Mouse (Mus musculus) heart, adult 11 months (tissue): ENCODE results near the gene Pabpc6.

Source experiments
- DNase-seq: peaks from one replicate; pipeline ENCODE4 v3.0.0; 2022

The Pabpc6 gene

DNA sequence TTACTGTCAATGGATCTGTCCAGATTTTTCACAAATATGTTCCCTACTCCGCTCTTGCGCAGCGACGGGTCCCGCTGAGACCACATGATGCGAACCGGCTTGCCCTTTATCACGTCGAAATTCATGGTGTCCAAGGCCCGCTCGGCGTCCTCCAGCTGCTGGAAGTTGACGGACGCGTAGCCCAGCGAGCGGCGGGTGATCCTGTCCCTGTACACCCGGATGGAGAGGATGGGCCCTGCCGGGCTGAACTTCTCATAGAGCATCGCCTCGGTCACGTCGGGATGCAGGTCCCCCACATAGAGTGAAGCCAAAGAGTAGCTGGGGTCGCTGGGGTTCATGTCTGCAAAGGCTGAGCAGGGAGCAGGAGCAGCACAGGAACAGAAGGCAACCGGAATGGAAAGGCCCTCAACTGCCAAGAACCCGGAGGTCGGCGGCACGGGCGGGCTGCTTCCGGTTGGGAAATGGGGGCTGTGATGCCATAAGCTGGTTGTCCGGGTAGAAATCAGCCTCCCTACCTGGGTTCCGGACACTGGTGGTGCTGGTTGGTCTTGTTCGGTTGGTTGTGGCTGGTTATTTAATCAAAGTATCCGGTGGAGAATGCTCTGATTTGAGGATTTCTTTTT is at the start of gene Pabpc6:
Gene Pabpc6 (minus strand): TSS at position 435 of the 623 bp plus-strand sequence.
- DNase-seq = peak; percentile 79

DNA sequence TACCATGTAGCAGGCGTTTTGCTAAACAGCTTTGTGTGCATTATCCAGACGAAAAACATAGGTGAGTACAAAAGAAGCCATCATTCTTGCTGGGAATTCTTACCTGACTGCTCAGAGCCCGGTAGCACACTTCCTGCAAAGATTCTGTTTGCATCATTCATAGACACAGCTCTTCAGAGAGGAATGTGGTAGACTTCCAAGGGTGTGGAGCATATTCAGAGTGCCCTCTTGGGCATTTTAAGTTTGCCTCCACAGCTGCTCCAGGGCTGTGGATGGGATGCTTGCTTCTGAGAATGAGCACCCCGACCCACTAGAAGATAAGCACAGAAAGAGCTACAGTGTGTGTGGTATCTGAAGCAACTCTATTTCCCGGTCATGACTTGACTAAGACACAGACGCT is 41.4 kb upstream of the Pabpc6 start:
- peak; percentile 63 for DNase-seq

DNA sequence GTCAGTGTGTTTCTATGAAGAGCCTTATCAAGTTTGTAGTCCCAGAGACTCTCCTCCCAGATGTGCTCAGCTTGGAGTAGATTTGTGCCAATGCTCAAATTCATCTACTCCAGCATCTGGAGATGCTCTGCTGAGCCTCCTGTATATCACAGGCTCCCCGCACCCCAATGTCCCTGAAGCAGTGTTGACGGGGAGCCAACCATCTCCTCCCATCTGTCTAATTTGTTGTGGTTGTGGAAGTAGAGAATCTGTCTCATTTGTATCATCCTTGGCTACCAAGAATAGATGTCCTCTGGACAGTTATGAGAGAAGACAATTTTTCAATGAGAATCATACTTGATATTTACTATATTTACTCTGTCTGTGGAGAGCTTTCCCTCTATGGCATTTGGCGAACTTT is 39.4 kb upstream of the Pabpc6 start:
- DNase-seq = peak; percentile 39

DNA sequence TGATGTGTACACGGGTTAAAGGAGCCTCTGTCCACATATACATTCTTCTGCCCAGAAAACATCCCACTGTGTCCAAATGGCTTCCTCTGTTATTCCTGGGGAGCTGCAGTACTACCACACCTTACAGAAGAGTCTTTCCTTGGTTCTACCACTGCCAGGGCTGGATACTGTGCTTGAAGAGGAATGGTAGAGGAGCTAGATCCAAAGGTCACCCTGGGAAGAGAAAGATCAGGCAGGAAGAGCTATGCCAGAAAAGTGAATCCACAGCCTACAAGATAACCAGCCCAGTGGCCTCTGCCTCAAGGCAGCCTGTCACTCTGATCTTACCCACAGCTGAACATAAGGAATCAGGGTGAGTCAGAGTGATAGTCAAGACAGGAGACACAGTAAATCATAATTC is 37.8 kb upstream of the Pabpc6 start:
- DNase-seq = peak; percentile 73

DNA sequence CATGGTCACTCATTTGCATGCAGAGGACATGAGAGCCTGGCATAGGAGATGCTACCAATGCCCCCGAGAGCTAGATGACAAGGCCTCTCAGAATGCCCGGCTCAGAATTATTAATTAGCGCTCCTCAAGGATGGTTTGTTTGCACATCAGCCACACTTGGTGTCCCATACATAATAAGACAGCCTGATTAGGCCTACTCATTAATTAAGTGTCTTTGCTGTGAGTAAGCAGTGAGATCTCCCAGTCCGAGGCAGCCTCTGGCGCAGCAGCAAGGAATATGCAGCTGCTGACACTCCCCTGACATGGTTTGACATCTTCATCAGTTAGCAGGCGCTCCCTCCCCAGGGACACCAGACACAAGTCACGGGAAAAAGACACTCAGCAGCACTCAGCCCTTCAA is 28.2 kb upstream of the Pabpc6 start:
- peak; percentile 70 for DNase-seq

DNA sequence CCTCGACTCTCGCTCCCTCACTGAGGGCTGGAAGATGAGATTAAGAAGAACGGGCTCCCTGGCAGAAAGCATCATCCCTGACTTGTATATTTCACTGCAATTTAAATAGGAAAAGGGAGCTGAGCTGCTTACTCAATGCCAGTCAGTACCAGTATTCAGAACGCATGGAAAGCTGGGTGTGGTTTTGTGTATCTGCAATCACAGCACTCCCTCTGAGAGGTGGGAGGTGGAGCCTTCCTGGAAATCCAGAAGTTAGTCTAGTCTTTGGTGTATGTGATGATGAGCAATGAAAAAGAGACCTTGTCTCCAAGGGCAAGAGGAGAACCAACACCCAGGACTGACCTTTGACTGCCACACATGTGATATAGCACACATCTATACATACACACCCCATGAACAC is 21.7 kb upstream of the Pabpc6 start:
- no peak for DNase-seq

DNA sequence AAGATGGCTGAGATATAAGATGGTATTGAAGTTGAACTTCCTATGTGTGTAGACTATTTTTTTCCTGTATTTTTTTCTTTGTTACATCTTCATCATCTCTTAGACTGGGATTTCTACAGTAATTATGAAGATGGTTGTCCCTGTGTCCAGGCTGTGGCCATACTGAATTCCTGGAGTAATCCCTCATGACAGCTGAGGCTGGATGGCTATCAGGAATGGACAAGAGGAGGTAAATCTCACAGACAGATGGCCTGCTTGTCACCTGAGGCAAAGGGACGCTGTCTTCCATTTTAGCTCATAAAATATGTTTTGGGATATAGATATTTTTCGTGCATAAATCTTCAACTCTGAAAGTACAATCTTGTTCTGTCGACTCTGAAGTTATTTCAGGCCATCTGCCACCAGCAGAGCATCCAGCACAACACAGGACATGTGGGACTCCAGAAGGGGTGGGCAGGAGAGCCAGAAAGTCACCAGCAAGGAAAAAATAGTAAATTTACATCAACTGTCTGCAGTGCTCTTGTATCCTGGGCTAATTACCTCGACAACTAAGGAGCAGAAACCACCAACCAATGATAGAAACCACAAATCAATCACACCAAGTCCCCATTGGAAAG is 14.1 kb upstream of the Pabpc6 start:
- DNase-seq = peak; percentile 50

DNA sequence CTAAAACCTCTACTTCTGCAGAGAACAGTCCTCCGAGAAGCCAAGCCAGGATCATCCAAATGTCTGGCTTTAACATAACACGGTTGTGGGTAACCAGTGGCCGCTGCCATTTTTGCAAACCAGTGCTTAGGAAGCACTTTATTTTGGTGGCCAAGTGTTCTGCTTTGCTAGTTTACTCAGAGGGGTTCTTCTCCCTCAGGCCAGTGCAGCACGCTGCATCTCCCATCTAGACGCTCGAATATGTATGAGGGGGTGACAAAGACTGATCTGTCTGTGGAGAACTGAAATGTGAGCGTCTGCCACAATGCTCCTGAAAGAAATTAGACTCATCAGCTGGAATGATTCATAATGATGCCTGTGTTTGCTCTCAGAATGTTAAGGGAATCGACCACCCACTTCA is 11.2 kb upstream of the Pabpc6 start:
- DNase-seq = peak; percentile 70

DNA sequence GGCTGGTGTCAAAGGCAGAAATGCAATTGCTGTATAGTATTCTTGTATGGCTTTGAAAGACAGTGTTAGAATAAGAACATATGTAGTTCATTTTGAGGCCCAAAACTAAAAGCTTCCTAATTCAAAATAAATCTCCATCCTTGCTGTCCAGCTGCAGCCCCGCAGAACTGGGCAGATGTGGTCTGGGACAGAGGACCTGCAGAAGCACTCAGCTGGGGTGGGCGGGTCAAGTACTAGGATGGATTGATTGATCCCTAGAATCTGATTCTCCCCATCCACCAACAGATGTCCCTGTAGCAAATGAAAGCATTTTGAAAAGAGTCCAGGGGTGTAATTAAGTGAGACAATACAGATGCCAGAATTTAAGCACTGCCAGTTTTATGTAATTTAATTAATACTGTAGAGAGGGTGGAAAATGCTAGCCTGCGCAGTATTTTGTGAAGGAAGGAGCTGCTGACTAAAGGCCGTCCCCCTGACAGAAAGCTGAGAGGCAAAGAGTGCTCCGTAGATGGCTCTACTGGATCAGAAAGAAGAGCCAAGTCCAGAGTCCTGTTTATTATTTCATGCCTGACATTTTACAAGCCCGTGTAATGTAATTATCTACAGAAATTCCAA is 5.8 kb upstream of the Pabpc6 start:
- peak; percentile 11 for DNase-seq

DNA sequence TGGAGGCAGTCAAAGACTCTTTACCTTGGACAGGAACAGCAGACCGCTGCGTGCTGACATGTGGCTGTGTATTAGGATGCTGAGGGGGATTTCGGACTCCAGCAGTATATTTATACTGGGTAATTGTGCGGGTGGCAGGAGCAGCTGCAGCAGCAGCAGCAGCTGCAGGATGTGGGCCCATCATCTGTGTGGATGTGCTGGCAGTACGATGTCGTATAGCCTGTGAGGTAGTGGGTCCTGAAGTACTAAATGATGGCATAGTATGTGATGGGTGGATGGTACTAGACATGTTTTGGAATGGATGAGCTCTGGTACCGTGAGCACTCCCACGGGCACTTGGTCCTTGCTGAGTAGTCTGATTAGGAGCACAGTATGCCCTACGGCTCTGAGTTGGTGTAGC is 1.6 kb downstream of the Pabpc6 start:
- peak; percentile 81 for DNase-seq

DNA sequence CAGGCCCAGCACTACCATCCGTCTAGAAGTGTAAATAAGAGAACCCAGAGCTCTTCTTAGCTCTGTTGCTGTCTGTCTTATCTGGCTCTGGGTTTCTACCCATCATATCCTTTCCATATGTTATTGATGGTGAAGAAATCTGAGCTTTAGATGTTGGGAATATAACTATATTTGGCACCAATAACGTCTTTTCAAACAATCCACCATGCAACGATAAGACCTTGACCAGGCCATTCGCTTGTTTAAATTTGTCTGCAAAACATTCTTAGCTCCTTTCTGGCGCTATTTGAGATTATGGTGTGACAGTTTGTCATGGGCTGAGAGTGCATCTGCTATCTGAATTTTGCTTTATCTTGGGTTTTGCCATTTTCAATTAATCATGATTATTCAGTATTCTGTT is 10.9 kb downstream of the Pabpc6 start:
- DNase-seq = peak; percentile 60

DNA sequence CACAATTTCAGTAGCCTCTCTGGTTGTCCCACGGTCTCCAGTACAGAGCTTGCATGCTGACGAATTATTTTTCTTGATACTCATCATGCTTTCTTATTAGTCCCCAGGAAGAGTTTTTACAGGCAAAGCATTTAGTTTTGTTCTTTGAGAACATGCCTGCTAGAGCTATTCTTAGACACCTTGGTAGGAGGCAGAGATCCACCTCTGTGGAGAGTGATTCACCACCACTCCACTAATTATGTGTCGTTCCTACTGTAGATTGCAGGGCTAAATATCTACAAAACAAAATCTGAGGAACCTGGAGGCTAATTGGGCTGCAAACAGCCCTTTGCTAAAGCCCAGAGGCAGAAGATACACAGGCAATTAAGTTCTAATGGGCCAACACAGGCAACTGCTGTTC is 15.4 kb downstream of the Pabpc6 start:
- no peak for DNase-seq

DNA sequence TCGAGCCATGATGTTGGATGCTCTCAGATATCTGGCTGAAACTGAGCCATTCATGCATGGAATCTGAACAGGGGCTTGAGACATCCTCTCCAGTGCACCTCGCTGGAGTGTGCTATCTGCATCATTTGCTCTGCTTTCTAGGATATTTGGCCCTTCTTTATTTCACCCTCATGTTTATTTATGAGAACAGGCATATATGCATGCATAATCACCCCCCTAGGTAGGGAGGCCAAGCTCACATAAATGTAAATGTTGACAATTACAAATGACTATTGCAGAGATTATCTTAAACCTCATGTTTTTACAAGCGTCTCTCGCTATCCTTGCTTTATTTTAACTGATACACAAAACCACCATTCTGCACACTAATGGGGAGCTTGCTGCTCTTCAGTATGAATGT is 21.9 kb downstream of the Pabpc6 start:
- DNase-seq = peak; percentile 37

DNA sequence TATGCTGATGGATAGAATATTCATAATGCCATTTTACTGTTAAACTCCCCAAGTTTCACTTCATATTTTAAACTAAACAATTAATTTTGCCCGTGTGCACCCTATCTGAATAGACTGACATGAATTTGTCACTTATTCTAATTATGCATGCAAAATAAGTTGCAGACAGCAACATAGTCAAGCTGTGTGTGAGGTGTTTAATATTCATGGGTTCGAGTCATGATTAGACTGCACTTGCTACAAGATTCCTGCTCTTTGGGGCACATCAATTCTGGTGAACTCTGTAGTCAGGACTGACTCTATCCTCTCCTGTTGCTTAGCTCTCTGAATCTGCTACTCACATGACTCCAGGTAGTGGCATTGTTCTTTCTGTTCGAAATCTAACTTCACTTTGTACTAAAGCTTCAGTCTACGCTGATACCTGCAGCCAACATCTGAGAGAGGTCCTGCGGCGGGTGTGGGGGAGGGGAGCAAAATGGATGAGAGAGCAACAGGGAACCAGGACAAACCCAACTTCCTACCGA is 25.8 kb downstream of the Pabpc6 start:
- peak; percentile 55 for DNase-seq

DNA sequence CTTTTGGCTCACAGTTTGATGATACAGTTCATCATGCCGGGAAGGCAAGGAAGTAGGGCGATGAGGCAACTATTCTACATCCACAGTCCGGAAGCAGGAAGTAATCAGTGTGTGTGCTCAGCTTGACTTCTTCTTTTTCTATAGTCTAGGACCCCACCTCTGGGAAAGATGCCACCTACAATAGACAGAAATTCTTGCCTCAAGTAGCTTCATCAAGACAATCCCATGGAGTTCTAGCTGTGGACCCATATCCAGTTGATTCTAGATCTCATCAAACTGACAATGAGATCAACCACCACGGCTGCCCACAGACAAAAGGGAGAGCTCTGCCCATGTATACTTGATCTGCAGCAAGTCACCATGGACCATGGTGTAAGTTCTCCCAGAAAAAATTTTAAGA is 32.5 kb downstream of the Pabpc6 start:
- peak; percentile 11 for DNase-seq

DNA sequence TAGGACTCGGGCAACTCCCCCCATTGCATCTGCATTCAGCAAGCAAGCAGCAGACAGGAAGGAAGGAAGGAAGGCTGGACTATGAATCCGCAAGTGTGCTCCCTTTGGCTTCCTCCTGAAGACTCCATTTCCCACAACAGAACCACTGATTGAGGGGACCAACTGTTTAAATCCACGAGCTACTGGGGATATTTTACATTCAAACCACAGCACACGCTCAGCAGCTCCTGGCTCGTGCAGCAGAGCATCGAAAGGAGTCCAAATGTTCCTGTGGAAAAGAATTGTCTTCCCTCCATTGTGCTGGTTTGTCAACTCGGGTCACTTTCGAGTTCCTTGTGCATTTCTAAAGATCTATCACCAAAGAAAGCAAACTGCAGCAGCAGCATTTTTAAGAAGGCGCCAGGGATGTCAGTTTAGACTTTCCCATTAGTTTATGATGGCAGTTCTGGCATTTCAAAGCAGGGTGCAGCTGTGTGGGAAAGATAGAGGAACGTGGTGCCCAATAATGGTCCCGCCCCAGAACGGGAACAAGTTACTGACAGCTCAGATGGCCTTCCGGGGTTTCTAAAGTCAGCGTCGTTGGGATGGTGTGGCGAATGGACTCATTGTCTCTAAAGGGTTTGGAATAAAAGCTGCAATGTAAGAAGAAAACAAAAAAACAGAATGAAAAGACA is 36.8 kb downstream of the Pabpc6 start:
- DNase-seq = peak; percentile 59

DNA sequence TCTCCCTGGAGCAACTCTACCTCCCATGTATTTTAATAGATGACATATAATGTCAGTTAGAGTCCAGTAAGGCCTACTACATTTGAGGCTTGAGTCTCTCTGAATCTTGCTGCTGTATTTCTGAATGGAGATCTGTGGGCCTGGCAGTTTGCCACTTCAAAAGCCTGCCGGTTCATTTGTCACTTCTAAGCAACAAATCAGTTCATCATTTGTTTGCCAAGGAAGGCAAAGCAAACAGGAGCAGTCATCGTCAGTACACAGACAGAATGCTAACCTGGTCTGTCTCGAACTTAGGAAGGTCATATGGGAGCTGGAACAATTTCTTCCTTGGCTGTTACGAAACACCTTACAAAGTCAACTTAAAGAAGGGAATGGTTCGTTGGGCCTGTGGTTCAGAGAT is 37.4 kb downstream of the Pabpc6 start:
- no peak for DNase-seq

DNA sequence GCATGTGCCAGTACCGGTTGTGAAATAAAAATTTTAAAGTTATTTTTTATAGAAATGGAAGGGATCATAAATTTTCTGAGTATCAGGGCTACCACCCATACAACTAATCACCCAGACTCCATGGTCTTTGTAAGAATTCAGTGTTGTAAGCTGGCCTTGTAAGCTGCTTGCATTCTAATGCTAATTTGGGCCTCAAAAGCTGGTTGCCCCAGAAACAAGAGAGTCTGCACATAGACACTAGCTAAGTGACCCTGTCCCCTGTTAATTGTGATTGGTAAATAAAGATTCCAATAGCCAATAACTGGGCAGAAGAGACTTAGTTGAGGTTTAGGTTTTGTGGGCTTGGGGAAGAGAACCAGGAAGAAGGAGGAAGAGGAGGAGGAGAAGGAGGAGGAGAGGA is 38.4 kb downstream of the Pabpc6 start:
- DNase-seq = no peak

DNA sequence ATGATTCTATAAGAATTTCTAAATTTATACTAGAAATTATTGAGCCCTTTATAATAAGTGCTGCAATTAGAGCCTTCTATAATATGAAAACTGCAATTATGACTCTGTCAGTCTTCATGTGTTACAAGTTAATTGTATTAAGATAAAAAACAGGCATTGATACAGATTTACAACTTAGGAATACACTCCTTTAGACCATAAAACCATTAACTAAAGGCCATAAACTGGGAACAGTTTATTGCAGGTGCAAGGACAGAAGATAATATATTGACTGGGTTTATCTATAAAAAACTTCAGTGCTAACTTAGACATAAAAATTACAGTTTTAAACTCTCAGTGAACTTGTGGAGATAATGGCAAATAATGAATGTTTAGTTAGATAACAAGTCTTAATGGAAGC is 42.5 kb downstream of the Pabpc6 start:
- DNase-seq = no peak
